Mouse (Mus musculus) cerebellum, adult 11-12 months (tissue): ENCODE measurements around the gene Tcf7l2.

ENCODE experiments used
- DNase-seq: peaks from one replicate; pipeline ENCODE4 v3.0.0; 2022

The Tcf7l2 gene

GRCm38 (mm10) chr19:55868597-55868996, 127.0 kb downstream of the Tcf7l2 start:
- DNase-seq: no peak

- DNase-seq: no peak
These were observed 129.2 kb downstream of the Tcf7l2 start for GRCm38 (mm10) chr19:55870825-55871224.

GRCm38 (mm10) chr19:55871496-55871895, 129.9 kb downstream of the Tcf7l2 start:
- DNase-seq: no peak

- no peak for DNase-seq
These were observed 131.6 kb downstream of the Tcf7l2 start for GRCm38 (mm10) chr19:55873221-55873620.

GRCm38 (mm10) chr19:55876501-55876900, 134.9 kb downstream of the Tcf7l2 start:
- DNase-seq: no peak

GRCm38 (mm10) chr19:55877404-55877915, 135.8 kb downstream of the Tcf7l2 start:
- no peak for DNase-seq

GRCm38 (mm10) chr19:55880664-55881359, 139.2 kb downstream of the Tcf7l2 start:
- no peak for DNase-seq

GRCm38 (mm10) chr19:55886536-55886935, 144.9 kb downstream of the Tcf7l2 start:
- DNase-seq: no peak

GRCm38 (mm10) chr19:55891692-55892183, 150.1 kb downstream of the Tcf7l2 start:
- no peak for DNase-seq

GRCm38 (mm10) chr19:55893557-55893956, 151.9 kb downstream of the Tcf7l2 start:
- no peak for DNase-seq

- no peak for DNase-seq
These were observed 152.8 kb downstream of the Tcf7l2 start for GRCm38 (mm10) chr19:55894396-55894795.

- no peak for DNase-seq
These were observed 153.7 kb downstream of the Tcf7l2 start for GRCm38 (mm10) chr19:55895317-55895716.

- no peak for DNase-seq
These were observed 154.3 kb downstream of the Tcf7l2 start for GRCm38 (mm10) chr19:55895807-55896420.

GRCm38 (mm10) chr19:55896629-55897028, 155.0 kb downstream of the Tcf7l2 start:
- DNase-seq: no peak

GRCm38 (mm10) chr19:55902573-55903385, 161.2 kb downstream of the Tcf7l2 start:
- no peak for DNase-seq

- no peak for DNase-seq
These were observed 167.4 kb downstream of the Tcf7l2 start for GRCm38 (mm10) chr19:55909039-55909438.

GRCm38 (mm10) chr19:55911941-55912340, 170.3 kb downstream of the Tcf7l2 start:
- DNase-seq: no peak

GRCm38 (mm10) chr19:55912813-55913212, 171.2 kb downstream of the Tcf7l2 start:
- DNase-seq: no peak

GRCm38 (mm10) chr19:55913585-55913984, 172.0 kb downstream of the Tcf7l2 start:
- DNase-seq: no peak

- DNase-seq: no peak
These were observed 173.1 kb downstream of the Tcf7l2 start for GRCm38 (mm10) chr19:55914614-55915211.

- no peak for DNase-seq
These were observed 173.9 kb downstream of the Tcf7l2 start for GRCm38 (mm10) chr19:55915506-55915905.

- no peak for DNase-seq
These were observed 174.6 kb downstream of the Tcf7l2 start for GRCm38 (mm10) chr19:55916211-55916610.
